Mouse (Mus musculus) stomach, postnatal 0 days (tissue): Measurements from ENCODE around the gene Casp8ap2. TPM values are rescaled to one million over a fixed set of nuclear protein-coding genes. Genes with fewer than 3 reads are reported as not detected.

Experiments used
- ATAC-seq: fragments of 200-750 bp; cut with Nextera tagmentation; 2 replicates; pipeline ENCODE4 v1.8.0; 2017; ENCODE audit not compliant: low FRiP score, low TSS enrichment
- DNase-seq: peaks from one replicate; pipeline ENCODE4 v3.0.0-alpha.2; 2016; ENCODE audit warnings: low spot score
- H3K27ac ChIP-seq: fragments of 300-500 bp; sonication (generic); replicated peaks from 2 replicates; pipeline ENCODE4 v1.5.1; 2014; ENCODE audit warnings: mild to moderate bottlenecking, control low read depth
- H3K27me3 ChIP-seq: fragments of 300-500 bp; sonication (generic); 2 replicates; pipeline ENCODE4 v1.6.1; 2014; ENCODE audit warnings: low read length; ENCODE audit not compliant: control insufficient read depth, insufficient read depth
- H3K36me3 ChIP-seq: fragments of 300-500 bp; sonication (generic); 2 replicates; pipeline ENCODE4 v1.6.1; 2014; ENCODE audit warnings: low read length, mixed read lengths; ENCODE audit not compliant: control insufficient read depth, insufficient read depth
- H3K4me1 ChIP-seq: fragments of 300-500 bp; sonication (generic); replicated peaks from 2 replicates; pipeline ENCODE4 v1.6.1; 2014; ENCODE audit warnings: antibody characterized with exemption; ENCODE audit not compliant: control insufficient read depth, insufficient read depth
- H3K4me2 ChIP-seq: fragments of 300-500 bp; sonication (generic); replicated peaks from 2 replicates; pipeline ENCODE4 v1.6.1; 2014; ENCODE audit warnings: low read depth, mild to moderate bottlenecking, control low read depth, moderate library complexity
- H3K4me3 ChIP-seq: fragments of 300-500 bp; sonication (generic); 2 replicates; pipeline ENCODE4 v1.5.1; 2014; ENCODE audit warnings: low read depth, low read length, control low read depth
- H3K9ac ChIP-seq: fragments of 300-500 bp; sonication (generic); 2 replicates; pipeline ENCODE4 v1.6.1; 2014; ENCODE audit warnings: mild to moderate bottlenecking, low read length, control low read depth, mixed read lengths
- H3K9me3 ChIP-seq: fragments of 300-500 bp; sonication (generic); 2 replicates; pipeline ENCODE4 v1.6.1; 2016; ENCODE audit warnings: low read length; ENCODE audit not compliant: control insufficient read depth
- CTCF ChIP-seq: IDR thresholded peaks from 2 replicates; pipeline ENCODE4 v1.5.1; 2016; ENCODE audit warnings: antibody characterized with exemption, low read depth, mild to moderate bottlenecking, moderate library complexity
- EP300 ChIP-seq: optimal IDR thresholded peaks from 2 replicates; pipeline ENCODE3; 2016; ENCODE audit warnings: antibody characterized with exemption
- WGBS: fragments of 180-500 bp; shearing (Covaris S2); extraction: QIAGEN DNeasy Blood & Tissue Kit; methylation state at CpG from one replicate; pipeline ENCODE4 v1.1.7; 2014; 5-methylcytosine and 5-hydroxymethylcytosine counted together
- polyA plus RNA-seq: library from polyadenylated mRNA; unstranded; fragments of >200 nt; fragmentation: Nextera tagmentation; extraction: Ambion mirVana; gene quantifications from 2 replicates; pipeline ENCODE4 v1.2.1, GENCODE M21; 2015

The Casp8ap2 gene
- 15.7 and 19.4 TPM in 2 replicates for polyA plus RNA-seq

- ATAC-seq (peak; percentile 100), DNase-seq (peak; percentile 99)
- WGBS: under 1% methylated on average over 53 of the region's 67 CpGs
Observed at GRCm38 (mm10) chr4:32615034-32615881, at the start of gene Casp8ap2. Gene Casp8ap2, plus strand, starts transcription at chr4:32615451.

GRCm38 (mm10) chr4:32569054-32569453 is 46.2 kb upstream of the Casp8ap2 start:
- Histone ChIP-seq H3K4me2 (no peak overlapping the region), H3K9ac (no peak overlapping the region), H3K27me3 (no peaks in the 10 kb centered on the region), H3K36me3 (no peaks in the 10 kb centered on the region), H3K27ac (no peak overlapping the region), H3K9me3 (no peaks in the 10 kb centered on the region), H3K4me3 (no peak overlapping the region), H3K4me1 (peaks cover 3% of the 10 kb centered on the region; the same call in 1 of the 2 replicates)
- TF ChIP-seq CTCF (no peak), EP300 (no peak)
- 80% methylated on average over 4 of the region's 4 CpGs for WGBS
- ATAC-seq (no peak), DNase-seq (no peak)

More at GRCm38 (mm10) chr4:32615034-32615881, at the start of gene Casp8ap2:
- TF ChIP-seq CTCF (0 out of 2 replicates have a peak, but pooled peaks have one; percentile 11), EP300 (no peak)
- H3K36me3 ChIP-seq: no peaks in the 10 kb centered on the region
- H3K4me2 ChIP-seq: peak within 1 kb of the TSS; percentile 67
- H3K27me3 ChIP-seq: no peaks in the 10 kb centered on the region
- H3K4me3 ChIP-seq: peak within 1 kb of the TSS; percentile 90
- H3K9ac ChIP-seq: peak within 1 kb of the TSS; percentile 90
- no peaks in the 10 kb centered on the region for H3K4me1 ChIP-seq
- peak within 1 kb of the TSS; percentile 86 for H3K27ac ChIP-seq
- H3K9me3 ChIP-seq: no peaks in the 10 kb centered on the region

DNA sequence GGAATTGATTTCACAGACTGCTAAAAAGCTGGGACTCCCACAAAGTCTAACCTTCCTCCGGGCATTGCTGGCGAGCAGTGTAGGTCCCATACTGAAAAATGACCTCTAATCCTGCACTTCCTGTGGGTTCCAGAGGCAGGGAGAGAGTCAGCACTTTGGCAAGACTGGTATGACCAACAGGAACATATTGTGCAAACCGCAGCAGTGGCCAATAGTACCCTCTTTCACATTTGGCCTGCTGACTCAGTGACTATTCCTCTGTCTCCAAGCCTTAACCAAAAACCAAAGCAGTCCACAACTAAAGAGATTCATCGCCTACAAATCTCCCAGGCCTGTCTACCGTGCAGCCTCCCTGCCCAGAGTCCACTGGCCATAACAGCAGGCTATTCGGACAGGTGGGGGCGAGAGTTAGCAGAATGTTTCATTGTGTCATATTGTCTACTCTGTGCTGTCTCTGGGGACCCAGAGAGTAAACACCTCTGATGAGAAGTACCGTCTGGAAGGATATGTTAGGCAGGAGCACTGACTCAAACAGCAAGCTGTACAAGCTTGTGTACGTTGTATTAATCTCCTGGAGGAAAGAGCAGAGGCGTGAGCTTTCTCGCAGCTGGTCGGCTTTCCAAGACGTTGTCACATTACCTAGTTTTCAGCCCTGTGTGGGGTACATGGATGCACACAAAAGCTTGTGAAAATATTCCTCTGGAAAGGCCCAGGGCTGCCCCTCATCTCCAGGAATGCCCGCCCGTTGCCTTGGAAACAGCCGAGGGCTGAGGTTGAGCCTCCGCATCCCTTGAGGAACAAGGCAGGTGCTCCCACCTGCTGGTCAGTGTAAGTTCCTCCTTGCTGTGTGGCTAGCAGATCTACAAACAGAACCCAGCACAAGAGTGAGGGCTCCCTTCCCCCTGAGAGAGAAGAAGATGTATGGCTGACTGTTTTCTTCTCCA is 45.0 kb upstream of the Casp8ap2 start:
- Histone ChIP-seq H3K27ac (peak overlapping the region; percentile 30; the same call in 1 of the 2 replicates), H3K4me2 (peak overlapping the region; percentile 23), H3K4me1 (peaks cover 3% of the 10 kb centered on the region; the same call in 1 of the 2 replicates), H3K9ac (no peak overlapping the region), H3K27me3 (no peaks in the 10 kb centered on the region), H3K9me3 (no peaks in the 10 kb centered on the region), H3K36me3 (no peaks in the 10 kb centered on the region), H3K4me3 (no peak overlapping the region)
- ATAC-seq (peak; percentile 41; the same call in 1 of the 2 replicates), DNase-seq (peak; percentile 44)
- TF ChIP-seq EP300 (no peak), CTCF (peak; percentile 56)
- WGBS: 35% methylated on average over 17 of the region's 17 CpGs

GRCm38 (mm10) chr4:32570939-32571317 is 44.3 kb upstream of the Casp8ap2 start:
- Histone ChIP-seq H3K4me1 (peaks cover 3% of the 10 kb centered on the region; the same call in 1 of the 2 replicates), H3K36me3 (no peaks in the 10 kb centered on the region), H3K27me3 (no peaks in the 10 kb centered on the region), H3K4me2 (0 out of 2 replicates have a peak overlapping the region, but pooled peaks have one; percentile 11), H3K9ac (no peak overlapping the region), H3K9me3 (no peaks in the 10 kb centered on the region), H3K27ac (0 out of 2 replicates have a peak overlapping the region, but pooled peaks have one; percentile 30), H3K4me3 (no peak overlapping the region)
- no peak for TF ChIP-seq EP300
- no peak for TF ChIP-seq CTCF
- DNase-seq (peak; percentile 41), ATAC-seq (peak; percentile 52; the same call in 1 of the 2 replicates)
- WGBS: 43% methylated on average over 8 of the region's 8 CpGs

- no peak for DNase-seq
- 46% methylated on average over 3 of the region's 3 CpGs for whole genome bisulfite sequencing
- H3K27ac ChIP-seq: 0 out of 2 replicates have a peak overlapping the region, but pooled peaks have one; percentile 30
Observed at GRCm38 (mm10) chr4:32571441-32571840, 43.8 kb upstream of the Casp8ap2 start.

More at GRCm38 (mm10) chr4:32571441-32571840, 43.8 kb upstream of the Casp8ap2 start:
- H3K27me3 ChIP-seq: no peaks in the 10 kb centered on the region
- H3K9ac ChIP-seq: no peak overlapping the region
- H3K36me3 ChIP-seq: no peaks in the 10 kb centered on the region
- ATAC-seq: peak; percentile 60
- H3K4me1 ChIP-seq: peaks cover 3% of the 10 kb centered on the region; the same call in 1 of the 2 replicates
- TF ChIP-seq EP300: no peak
- no peak for TF ChIP-seq CTCF
- no peak overlapping the region for H3K4me3 ChIP-seq
- H3K9me3 ChIP-seq: no peaks in the 10 kb centered on the region
- H3K4me2 ChIP-seq: no peak overlapping the region
